Mouse (Mus musculus): ENCODE measurements around the gene C1qa.

C1qa gene

DNA sequence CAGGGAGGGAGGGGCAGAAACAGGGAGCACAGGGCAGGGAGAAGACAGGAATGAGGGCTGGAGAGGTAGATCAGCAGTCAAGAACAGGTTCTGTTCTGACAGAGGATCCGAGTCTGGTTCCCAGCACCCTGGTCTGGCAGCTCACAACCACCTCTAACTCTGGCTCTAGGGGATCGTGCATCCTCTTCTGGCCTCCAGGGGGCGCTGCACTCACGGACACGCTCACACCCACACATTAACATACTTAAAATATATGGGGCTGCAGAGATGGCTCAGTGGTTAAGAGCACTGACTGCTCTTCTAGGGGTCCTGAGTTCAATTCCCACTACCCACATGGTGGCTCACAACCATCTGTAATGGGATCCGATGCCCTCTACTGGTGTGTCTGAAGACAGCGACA lies 38.6 kb downstream of the C1qa start:
- no peak for DNase-seq (ENCODE audit: low spot score)

GRCm38 (mm10) chr4:136855081-136855480 lies 43.5 kb downstream of the C1qa start:
- no peak for DNase-seq (ENCODE audit: low spot score)

GRCm38 (mm10) chr4:136852989-136853388 lies 45.6 kb downstream of the C1qa start:
- DNase-seq (ENCODE audit: low spot score), result no peak

DNA sequence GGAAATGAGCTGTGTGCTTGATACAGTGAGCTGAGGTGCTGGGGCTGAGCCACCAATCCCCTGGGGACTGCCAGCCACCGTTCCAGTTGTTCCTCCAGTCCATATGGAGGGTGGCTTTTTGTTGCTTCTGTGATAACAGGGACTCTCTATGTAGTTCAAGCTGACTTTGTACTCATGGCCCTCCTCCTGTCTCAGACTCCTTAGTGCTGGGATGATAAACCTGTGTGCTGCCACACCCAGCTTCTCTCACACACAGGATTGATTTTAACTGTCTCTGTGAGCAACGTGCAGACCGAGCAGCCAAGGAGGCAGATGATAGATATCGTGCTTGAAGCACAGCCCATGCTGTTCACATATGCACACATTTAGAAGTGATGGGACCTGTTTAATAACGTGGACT lies 46.5 kb downstream of the C1qa start:
- DNase-seq (ENCODE audit: low spot score), result no peak

- no peak for DNase-seq (ENCODE audit: low spot score)
Measured at GRCm38 (mm10) chr4:136848565-136848964, 50.0 kb downstream of the C1qa start.

DNA sequence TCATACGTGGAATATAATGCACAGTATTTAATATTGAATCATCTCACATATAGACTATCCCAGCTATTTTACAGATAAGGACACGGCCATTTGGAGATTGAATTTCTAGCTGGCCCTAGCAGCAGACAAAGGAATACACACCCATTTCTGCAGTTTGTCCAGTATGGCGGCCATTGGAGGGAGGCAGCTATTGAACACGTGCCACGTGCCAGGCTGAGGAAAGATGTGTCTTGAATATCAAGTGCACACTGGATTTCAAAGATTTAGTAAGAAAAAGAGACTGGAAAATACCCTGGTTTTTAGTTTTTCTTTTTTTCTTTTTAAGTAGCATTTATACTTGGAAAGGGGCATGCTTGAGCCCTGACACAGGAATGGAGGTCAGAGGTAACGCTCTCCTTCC lies 51.4 kb downstream of the C1qa start:
- DNase-seq (ENCODE audit: low spot score), result no peak
